Mouse (Mus musculus) E14TG2a.4 (cell line): ENCODE measurements around the gene Pdk2.

ENCODE experiments used
- CTCF ChIP-seq: conservative IDR thresholded peaks from 2 replicates; pipeline ENCODE4 v1.5.1; 2014; ENCODE audit warnings: low read length
- NANOG ChIP-seq: IDR thresholded peaks from 2 replicates; pipeline ENCODE4 v1.6.1; 2014; ENCODE audit warnings: borderline replicate concordance, low read length, mixed read lengths

DNA sequence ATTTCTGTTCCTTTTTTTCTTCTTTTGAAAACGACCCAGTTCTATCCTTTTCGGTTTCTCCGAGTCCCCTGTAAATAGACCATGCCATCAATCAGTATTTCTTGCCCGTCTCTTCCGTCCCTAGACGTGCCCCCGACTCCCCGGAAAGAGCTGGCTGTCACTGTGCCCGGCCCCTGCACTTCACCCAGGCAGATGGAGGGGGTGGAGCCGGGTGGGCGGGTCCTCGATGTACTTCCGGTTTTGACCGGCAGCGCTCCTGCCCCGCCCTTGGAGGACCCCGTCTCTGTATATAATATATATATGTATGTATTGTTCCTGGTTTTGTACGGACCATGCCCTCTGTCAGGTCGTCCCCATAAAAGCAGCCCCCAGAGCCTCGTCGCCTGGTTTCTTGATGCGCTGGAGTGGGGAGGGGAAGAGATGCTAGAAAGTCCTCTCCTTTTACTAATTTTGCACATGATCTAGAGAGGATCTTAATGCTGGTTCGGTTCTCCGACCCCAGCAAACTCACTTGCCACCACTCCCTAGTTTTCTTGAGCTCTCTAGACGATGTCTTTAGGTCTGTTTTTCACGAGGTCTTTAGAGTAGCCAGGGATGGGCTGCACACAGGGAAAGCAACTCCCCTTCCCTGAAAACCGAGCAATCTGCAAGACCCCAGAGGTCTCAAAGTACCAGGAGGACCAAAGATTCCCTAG, 34.5 kb downstream of the Pdk2 start:
- no peak for TF ChIP-seq CTCF
- TF ChIP-seq NANOG = no peak
